Mouse (Mus musculus) forebrain, embryonic 13.5 days (tissue): ENCODE data around the gene Immp2l. TPM values are rescaled to one million over a fixed set of nuclear protein-coding genes. Genes with fewer than 3 reads are reported as not detected.
A peak's percentile ranks its signal among the peaks of the same experiment; 100 is the strongest.

Source experiments
- ATAC-seq: fragments of 200-750 bp; cut with Nextera tagmentation; 2 replicates; pipeline ENCODE4 v1.8.0; 2017
- H3K27ac ChIP-seq: fragments of 300-500 bp; sonication (generic); 2 replicates; pipeline ENCODE4 v1.5.1; 2015; ENCODE audit warnings: inconsistent platforms, mild to moderate bottlenecking, moderate library complexity
- H3K27me3 ChIP-seq: fragments of 300-500 bp; sonication (generic); 2 replicates; pipeline ENCODE4 v1.6.1; 2015; ENCODE audit warnings: mild to moderate bottlenecking, inconsistent platforms
- H3K36me3 ChIP-seq: fragments of 300-500 bp; sonication (generic); 2 replicates; pipeline ENCODE4 v1.6.1; 2015; ENCODE audit warnings: mild to moderate bottlenecking, inconsistent platforms; ENCODE audit not compliant: poor library complexity, severe bottlenecking
- H3K4me1 ChIP-seq: fragments of 300-500 bp; sonication (generic); 2 replicates; pipeline ENCODE4 v1.6.1; 2015; ENCODE audit warnings: inconsistent platforms
- H3K4me2 ChIP-seq: fragments of 300-500 bp; sonication (generic); 2 replicates; pipeline ENCODE4 v1.6.1; 2015; ENCODE audit warnings: inconsistent platforms, mild to moderate bottlenecking, moderate library complexity
- H3K4me3 ChIP-seq: fragments of 300-500 bp; sonication (generic); 2 replicates; pipeline ENCODE4 v1.5.1; 2015; ENCODE audit warnings: mild to moderate bottlenecking, inconsistent platforms
- H3K9ac ChIP-seq: fragments of 300-500 bp; sonication (generic); 2 replicates; pipeline ENCODE4 v1.6.1; 2015; ENCODE audit warnings: mild to moderate bottlenecking, inconsistent platforms
- H3K9me3 ChIP-seq: fragments of 300-500 bp; sonication (generic); replicated peaks from 2 replicates; pipeline ENCODE4 v1.6.1; 2016; ENCODE audit warnings: inconsistent platforms
- WGBS: fragments of 180-500 bp; shearing (Covaris S2); methylation state at CpG from one replicate; pipeline ENCODE4 v1.1.7; 2015; 5-methylcytosine and 5-hydroxymethylcytosine counted together
- polyA plus RNA-seq: library from polyadenylated mRNA; unstranded; fragments of >200 nt; fragmentation: Nextera tagmentation; extraction: Ambion mirVana; gene quantifications from 2 replicates; pipeline ENCODE4 v1.2.1, GENCODE M21; 2015

The Immp2l gene
- polyA plus RNA-seq, 1 experiment from 2014 or later: 5.3 TPM

DNA sequence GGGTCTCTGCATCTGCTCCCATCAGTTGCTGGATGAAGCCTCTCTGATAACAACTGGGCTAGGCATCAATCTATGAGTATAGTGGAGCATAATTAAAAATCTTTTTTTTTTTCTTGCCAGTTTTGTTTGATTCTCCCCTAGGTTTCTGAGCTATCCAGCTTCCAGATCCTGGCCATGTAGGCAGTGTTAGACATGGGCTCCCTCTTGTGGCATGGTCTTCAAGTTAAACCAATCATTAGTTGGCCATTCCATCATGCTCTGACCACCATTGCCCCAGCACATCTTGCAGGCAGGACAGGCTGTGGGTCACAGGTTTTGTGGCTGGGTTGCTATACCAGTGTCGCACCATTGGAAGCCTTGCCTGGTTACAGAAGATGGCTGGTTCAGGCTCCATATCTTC is 656.3 kb downstream of the Immp2l start:
- WGBS: 96% methylated on average over 1 of the region's 1 CpGs
- Histone ChIP-seq H3K4me1 (no peaks in the 10 kb centered on the region), H3K27ac (no peak overlapping the region), H3K4me2 (no peak overlapping the region), H3K9ac (no peak overlapping the region), H3K27me3 (no peaks in the 10 kb centered on the region), H3K36me3 (no peaks in the 10 kb centered on the region), H3K4me3 (no peak overlapping the region), H3K9me3 (no peaks in the 10 kb centered on the region)
- no peak for ATAC-seq

DNA sequence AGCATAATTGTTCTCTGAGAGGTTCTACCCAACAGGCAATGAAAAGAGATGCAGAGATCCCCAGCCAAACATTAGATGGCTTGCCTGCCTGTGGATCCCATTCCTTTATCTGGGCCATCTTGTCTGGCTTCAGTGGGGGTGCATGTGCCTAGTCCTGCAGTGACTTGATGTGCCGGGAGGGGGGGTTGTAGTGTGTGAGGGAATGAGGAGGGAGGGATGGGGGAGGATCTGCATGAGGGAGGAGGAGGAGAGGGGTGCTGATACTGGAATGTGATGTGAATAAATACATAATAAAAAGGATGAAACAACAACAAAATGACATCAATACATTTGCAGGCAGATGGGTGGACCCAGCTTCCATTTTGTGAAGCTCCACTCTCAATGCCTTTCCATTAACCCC is 658.3 kb downstream of the Immp2l start:
- 64% methylated on average over 1 of the region's 1 CpGs for WGBS
- ATAC-seq: 0 out of 2 replicates have a peak, but pooled peaks have one; percentile 10
- Histone ChIP-seq H3K27me3 (no peaks in the 10 kb centered on the region), H3K4me2 (no peak overlapping the region), H3K27ac (no peak overlapping the region), H3K9me3 (no peaks in the 10 kb centered on the region), H3K36me3 (no peaks in the 10 kb centered on the region), H3K4me1 (no peaks in the 10 kb centered on the region), H3K9ac (no peak overlapping the region), H3K4me3 (no peak overlapping the region)

DNA sequence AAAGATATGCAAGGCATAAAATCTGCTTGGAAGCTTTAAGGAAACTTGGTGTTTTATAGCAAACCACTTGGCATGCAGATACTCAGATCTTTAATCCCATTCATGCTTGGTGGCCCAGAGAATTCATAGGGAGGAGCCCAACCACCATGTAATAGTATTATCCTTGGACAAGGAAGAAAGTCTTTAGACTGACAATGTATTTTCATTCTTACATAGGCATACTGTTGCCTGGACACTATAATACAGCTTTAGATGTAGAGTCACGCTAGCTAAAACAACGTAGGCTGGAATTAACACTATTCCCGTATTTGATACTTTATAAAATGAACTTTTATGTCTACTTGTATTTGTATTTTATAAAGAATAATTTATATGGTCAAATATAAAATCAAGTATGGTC is 665.9 kb downstream of the Immp2l start:
- ATAC-seq: no peak

DNA sequence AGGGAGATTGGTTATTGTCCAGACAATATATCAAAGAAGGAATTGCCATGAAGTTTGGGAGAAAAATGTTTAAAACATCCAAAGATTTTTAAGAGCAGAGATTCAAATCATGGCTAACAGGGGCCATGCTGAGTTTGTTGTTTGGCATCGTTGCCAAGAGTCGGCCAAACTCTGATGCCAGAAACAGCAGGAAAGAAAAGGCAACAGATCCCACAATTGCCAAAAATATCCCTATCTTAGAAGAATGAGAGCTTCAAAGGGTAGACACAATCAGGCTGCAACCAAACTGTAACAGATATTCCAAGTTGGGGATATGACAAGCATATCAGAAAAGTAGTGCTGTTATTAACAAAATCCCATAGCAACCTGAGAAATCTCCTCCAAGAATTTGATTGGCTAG is 686.7 kb downstream of the Immp2l start:
- no peak for ATAC-seq
- Histone ChIP-seq H3K4me2 (no peak overlapping the region), H3K9ac (no peak overlapping the region), H3K4me1 (no peaks in the 10 kb centered on the region), H3K27ac (no peak overlapping the region), H3K9me3 (no peaks in the 10 kb centered on the region), H3K36me3 (no peaks in the 10 kb centered on the region), H3K4me3 (no peak overlapping the region), H3K27me3 (no peaks in the 10 kb centered on the region)
- WGBS: 85% methylated on average over 2 of the region's 2 CpGs

More for the DNA sequence above, 665.9 kb downstream of the Immp2l start:
- Histone ChIP-seq H3K4me2 (no peak overlapping the region), H3K27ac (no peak overlapping the region), H3K9me3 (no peaks in the 10 kb centered on the region), H3K4me3 (no peak overlapping the region), H3K4me1 (no peaks in the 10 kb centered on the region), H3K9ac (no peak overlapping the region), H3K27me3 (no peaks in the 10 kb centered on the region), H3K36me3 (no peaks in the 10 kb centered on the region)
- WGBS: 82% methylated on average over 3 of the region's 3 CpGs

DNA sequence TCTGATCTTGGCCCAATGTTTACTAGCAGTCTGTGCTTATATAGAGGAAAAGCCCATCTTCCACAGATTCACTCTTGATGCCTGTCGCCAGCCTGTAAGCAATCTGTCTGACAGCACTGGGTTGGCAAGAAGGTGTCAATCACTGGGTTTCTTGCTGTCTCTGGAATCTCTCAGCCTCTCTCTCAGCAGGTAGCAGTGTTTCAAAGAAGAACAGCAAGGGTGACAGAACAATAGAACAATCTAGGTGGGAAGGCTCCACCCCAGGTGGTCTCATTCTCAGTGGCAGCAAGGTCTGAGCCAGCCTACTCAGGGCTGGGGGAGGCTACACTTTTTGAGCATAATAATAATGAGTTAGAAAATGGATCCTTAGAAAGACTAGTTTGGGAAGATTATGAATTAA is 693.1 kb downstream of the Immp2l start:
- no peak overlapping the region for H3K27ac ChIP-seq
- H3K4me1 ChIP-seq: no peaks in the 10 kb centered on the region
- no peaks in the 10 kb centered on the region for H3K36me3 ChIP-seq
- H3K9me3 ChIP-seq: peaks cover 6% of the 10 kb centered on the region; the same call in 1 of the 2 replicates
- H3K4me3 ChIP-seq: no peak overlapping the region
- WGBS: 24% methylated on average over 1 of the region's 1 CpGs
- H3K27me3 ChIP-seq: no peaks in the 10 kb centered on the region
- H3K9ac ChIP-seq: no peak overlapping the region
- ATAC-seq: no peak
- H3K4me2 ChIP-seq: no peak overlapping the region

DNA sequence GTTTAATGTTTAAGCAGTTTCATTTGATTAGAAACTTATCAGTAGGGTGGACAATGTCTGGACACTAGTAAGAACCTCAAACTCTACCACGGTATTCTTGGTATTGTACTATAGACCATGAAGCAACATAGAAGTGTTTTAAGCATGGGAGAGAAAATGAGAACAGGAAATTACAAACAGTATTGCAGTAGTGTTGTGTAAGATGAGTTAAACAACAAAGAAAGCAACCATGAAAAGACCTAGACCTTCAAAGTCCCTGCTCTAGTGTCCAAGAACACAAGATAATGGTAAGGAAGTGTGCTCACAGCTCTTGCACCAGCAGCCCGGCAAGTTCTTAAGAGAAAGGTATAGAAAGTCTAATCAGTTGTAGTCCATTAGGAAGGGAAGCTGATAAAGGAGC is 700.7 kb downstream of the Immp2l start:
- H3K4me2 ChIP-seq: no peak overlapping the region
- H3K36me3 ChIP-seq: no peaks in the 10 kb centered on the region
- no peak for ATAC-seq
- H3K4me3 ChIP-seq: no peak overlapping the region
- no peak overlapping the region for H3K27ac ChIP-seq
- H3K4me1 ChIP-seq: peaks cover 17% of the 10 kb centered on the region
- H3K27me3 ChIP-seq: no peaks in the 10 kb centered on the region
- 92% methylated on average over 2 of the region's 2 CpGs for WGBS
- no peaks in the 10 kb centered on the region for H3K9me3 ChIP-seq
- no peak overlapping the region for H3K9ac ChIP-seq

DNA sequence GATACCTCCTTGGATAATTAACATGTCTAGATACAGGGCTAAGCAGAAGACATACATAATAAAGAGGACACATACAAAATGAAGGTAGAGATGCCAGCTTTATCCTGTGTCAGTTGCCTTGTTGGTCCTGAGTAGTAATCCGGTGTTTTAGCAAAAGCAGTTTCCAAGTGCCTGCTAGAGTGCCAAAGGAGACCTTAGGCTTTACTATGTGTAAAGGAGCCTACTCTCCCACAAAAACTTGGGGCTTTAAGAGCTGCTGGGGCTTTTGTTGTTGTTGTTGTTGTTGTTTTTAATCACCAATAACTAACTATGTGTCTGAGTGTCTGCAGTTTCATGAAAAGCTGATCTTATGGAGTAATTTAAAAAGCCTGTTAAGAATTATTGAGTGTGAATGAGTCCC is 702.8 kb downstream of the Immp2l start:
- peak; percentile 19 for ATAC-seq
- no peak overlapping the region for H3K4me2 ChIP-seq
- H3K9ac ChIP-seq: no peak overlapping the region
- H3K9me3 ChIP-seq: no peaks in the 10 kb centered on the region
- WGBS: 66% methylated on average over 1 of the region's 1 CpGs
- peaks cover 22% of the 10 kb centered on the region for H3K4me1 ChIP-seq
- H3K4me3 ChIP-seq: no peak overlapping the region
- H3K27ac ChIP-seq: no peak overlapping the region; the same call in 1 of the 2 replicates
- H3K36me3 ChIP-seq: no peaks in the 10 kb centered on the region
- no peaks in the 10 kb centered on the region for H3K27me3 ChIP-seq

DNA sequence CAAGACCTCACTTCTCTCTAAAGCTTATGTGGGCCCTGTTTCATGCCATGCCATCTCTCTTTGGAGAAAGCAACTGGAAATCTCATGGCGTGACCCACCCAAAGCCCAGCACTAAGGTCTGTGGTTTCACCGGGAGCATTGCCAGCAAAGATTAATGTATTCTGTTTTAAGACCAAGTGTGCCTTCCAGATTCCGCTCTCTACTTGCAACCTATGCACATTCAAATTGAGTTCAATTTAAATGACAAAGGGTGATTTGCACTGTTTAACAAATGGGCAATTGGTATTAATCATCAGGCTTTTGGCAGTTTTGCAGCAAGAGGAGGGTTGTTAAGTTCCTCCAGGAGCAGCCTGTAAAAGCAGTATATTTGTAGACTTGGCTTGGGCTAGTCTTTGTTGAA is 703.3 kb downstream of the Immp2l start:
- peak; percentile 96 for ATAC-seq
- no peak overlapping the region for H3K4me3 ChIP-seq
- no peak overlapping the region for H3K9ac ChIP-seq
- H3K4me1 ChIP-seq: peaks cover 26% of the 10 kb centered on the region
- 20% methylated on average over 3 of the region's 3 CpGs for WGBS
- no peak overlapping the region; the same call in 1 of the 2 replicates for H3K27ac ChIP-seq
- no peaks in the 10 kb centered on the region for H3K27me3 ChIP-seq
- no peaks in the 10 kb centered on the region for H3K36me3 ChIP-seq
- H3K9me3 ChIP-seq: no peaks in the 10 kb centered on the region
- H3K4me2 ChIP-seq: no peak overlapping the region

DNA sequence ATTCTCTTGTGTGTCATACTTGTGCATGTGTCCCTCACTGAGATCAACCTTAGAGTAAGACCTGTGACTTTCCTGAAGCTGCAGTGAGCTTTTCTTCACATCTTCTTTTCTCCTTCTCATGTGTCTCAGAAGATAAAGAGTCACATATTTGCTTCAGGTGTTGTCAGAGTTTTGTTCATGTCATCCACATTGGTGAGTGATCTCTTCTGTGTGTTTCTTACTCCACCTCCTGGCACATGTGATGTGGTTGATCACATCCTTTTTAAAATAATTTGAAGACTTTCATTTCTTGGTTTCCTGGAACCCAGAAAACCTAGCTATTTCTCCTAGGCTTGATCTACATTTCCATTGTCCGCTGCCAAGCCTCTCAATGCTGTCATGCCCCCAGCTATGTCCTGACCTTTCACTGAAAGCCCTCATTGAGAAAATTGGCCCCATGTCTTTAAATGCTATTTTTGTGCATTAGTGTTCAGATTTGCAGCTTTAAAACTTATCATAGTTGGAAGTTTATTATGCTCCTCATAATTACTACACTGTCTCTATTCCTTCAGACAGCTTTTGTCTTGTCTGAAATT is 704.0 kb downstream of the Immp2l start:
- Histone ChIP-seq H3K27ac (no peak overlapping the region), H3K36me3 (no peaks in the 10 kb centered on the region), H3K27me3 (no peaks in the 10 kb centered on the region), H3K9ac (no peak overlapping the region), H3K4me3 (no peak overlapping the region), H3K4me2 (no peak overlapping the region), H3K4me1 (peaks cover 26% of the 10 kb centered on the region), H3K9me3 (no peaks in the 10 kb centered on the region)
- no peak for ATAC-seq
- 67% methylated on average over 1 of the region's 1 CpGs for WGBS

DNA sequence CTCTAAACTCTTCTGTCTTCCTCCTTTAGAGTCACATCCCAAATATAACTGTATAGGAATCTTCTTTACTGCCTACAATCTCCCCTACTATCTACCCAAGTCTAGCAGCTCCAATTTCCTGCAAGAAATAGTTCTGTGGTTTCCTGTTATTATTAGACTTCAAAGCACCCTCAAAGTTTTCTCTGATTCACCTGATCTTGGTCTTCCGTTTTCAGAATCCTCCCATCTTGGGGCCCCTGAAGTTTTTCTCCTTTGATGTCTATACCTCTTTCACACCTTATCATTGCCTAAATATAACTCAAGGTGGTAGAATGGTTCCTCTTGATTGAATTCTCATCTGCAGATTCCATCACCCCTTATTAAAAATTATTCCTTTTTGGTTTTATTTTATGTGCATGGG is 704.6 kb downstream of the Immp2l start:
- H3K36me3 ChIP-seq: no peaks in the 10 kb centered on the region
- H3K4me2 ChIP-seq: no peak overlapping the region
- peaks cover 30% of the 10 kb centered on the region for H3K4me1 ChIP-seq
- H3K4me3 ChIP-seq: no peak overlapping the region
- no peak overlapping the region for H3K9ac ChIP-seq
- no peaks in the 10 kb centered on the region for H3K27me3 ChIP-seq
- H3K9me3 ChIP-seq: no peaks in the 10 kb centered on the region
- H3K27ac ChIP-seq: no peak overlapping the region
- ATAC-seq: no peak
- WGBS: 93% methylated on average over 1 of the region's 1 CpGs

DNA sequence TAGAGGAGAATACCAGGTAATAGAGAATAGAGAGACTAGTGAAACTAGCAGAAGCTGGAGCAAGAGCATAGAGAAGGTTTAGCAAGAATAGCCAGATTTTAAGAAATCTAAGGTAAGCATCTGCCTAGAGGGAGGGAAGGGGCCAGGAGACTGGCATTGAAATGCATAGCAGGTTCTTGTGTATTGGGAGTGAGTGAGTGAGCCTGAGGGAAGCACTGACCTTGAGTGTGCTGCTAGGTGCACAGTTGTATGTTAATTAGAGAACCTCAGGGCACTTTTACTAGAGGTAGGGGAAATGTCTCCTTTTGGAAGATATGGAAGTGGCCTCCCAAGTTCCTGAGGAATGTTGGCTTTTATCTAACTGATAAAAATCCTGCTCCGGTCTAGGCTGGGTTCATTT is 705.9 kb downstream of the Immp2l start:
- no peak overlapping the region for H3K9ac ChIP-seq

DNA sequence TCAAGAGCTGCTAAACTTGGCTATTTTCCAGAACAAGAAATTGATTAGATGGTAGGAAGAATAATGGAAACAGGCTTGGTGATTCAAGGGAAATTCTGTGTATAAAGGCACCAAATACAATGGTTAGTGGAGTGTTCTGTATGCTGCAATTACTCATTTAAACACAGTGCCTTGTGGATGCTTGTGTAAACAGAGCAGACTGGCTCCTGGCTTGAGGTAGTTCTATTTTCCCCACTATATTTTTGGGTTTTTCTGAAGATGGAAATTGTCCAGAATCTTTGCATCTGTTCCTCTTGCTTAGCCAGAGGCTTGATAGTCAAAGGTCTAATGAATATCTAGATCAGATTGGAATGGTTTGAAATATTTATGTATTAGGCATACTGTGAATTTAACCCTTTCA is 709.3 kb downstream of the Immp2l start:
- Histone ChIP-seq H3K27me3 (no peaks in the 10 kb centered on the region), H3K36me3 (no peaks in the 10 kb centered on the region), H3K4me3 (no peak overlapping the region), H3K9ac (no peak overlapping the region), H3K27ac (no peak overlapping the region), H3K4me2 (no peak overlapping the region), H3K4me1 (peaks cover 16% of the 10 kb centered on the region), H3K9me3 (no peaks in the 10 kb centered on the region)
- no peak for ATAC-seq

More for the DNA sequence above, 705.9 kb downstream of the Immp2l start:
- no peak for ATAC-seq
- WGBS: 100% methylated on average over 1 of the region's 1 CpGs
- H3K4me3 ChIP-seq: no peak overlapping the region
- H3K4me1 ChIP-seq: peaks cover 33% of the 10 kb centered on the region
- no peaks in the 10 kb centered on the region for H3K9me3 ChIP-seq
- no peak overlapping the region for H3K4me2 ChIP-seq
- H3K27ac ChIP-seq: no peak overlapping the region
- H3K27me3 ChIP-seq: no peaks in the 10 kb centered on the region
- H3K36me3 ChIP-seq: no peaks in the 10 kb centered on the region

DNA sequence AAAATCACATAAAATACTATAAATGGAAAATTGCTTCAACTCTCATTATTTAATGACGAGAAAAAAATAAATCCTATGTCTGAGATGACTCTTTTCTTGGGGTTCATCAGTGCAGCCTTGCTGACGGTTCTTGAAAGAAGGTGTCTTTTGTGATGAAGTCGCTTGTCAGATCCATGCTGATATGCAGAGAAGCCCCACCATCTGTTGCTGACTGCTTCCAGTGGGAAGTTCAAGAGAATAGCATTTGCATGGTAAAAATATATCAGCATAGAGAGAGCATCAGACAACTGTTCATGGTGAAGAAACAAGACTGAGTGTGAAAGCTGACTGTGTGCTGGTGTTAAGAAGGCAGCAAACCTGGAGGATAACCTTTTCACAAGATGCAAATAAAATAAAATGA is 719.0 kb downstream of the Immp2l start:
- H3K4me3 ChIP-seq: no peak overlapping the region
- no peaks in the 10 kb centered on the region for H3K4me1 ChIP-seq
- no peak overlapping the region for H3K27ac ChIP-seq
- H3K27me3 ChIP-seq: no peaks in the 10 kb centered on the region
- no peaks in the 10 kb centered on the region for H3K36me3 ChIP-seq
- no peak overlapping the region for H3K4me2 ChIP-seq
- ATAC-seq: no peak
- no peak overlapping the region for H3K9ac ChIP-seq
- H3K9me3 ChIP-seq: no peaks in the 10 kb centered on the region
- 72% methylated on average over 3 of the region's 3 CpGs for WGBS
